Mouse (Mus musculus): ENCODE measurements around the gene Myrfl.

Myrfl gene

DNA sequence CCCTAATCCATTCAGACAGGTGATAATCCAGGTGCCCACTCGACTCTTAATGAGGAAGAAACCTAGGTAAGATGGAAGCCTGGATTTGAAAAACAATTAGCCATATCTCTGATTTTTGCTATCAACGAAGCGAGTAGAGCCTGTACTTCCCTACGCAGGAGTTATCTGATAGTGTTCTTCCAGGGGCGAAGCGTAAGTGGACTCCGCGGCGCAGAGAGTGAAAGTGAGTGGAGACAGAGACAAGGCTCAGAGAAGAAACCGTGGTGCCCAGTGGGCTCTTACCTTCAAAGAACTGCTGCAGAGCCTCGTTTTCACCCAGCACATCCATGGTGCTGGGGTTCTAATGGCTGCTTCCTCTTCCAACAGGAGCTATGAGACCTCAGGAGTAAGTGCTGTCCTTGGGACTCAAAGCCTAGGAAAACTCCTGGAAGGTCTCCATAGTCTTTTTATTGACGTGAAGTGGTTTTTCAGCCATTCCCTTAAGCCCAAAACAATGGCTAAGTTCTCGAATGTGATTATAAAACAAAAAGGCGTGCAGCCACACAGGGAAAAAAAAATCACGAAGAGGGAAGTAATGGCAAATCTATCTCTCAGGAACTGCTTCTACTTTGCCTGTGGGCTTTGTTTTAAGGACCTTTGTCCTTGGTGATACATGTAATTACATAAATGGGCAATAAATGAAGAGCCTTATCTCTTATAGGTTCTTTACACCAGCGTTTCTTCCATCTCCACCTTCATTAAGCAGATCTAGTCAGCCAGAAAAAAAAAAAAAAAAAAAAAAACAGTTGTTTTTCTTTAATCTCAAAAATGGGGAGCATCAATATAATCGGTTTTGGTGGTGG is at the start of gene Myrfl:
Gene Myrfl, minus strand, starts transcription at position 584 of the 842 bp plus-strand sequence.
- no peak for DNase-seq (ENCODE audit: low spot score)

DNA sequence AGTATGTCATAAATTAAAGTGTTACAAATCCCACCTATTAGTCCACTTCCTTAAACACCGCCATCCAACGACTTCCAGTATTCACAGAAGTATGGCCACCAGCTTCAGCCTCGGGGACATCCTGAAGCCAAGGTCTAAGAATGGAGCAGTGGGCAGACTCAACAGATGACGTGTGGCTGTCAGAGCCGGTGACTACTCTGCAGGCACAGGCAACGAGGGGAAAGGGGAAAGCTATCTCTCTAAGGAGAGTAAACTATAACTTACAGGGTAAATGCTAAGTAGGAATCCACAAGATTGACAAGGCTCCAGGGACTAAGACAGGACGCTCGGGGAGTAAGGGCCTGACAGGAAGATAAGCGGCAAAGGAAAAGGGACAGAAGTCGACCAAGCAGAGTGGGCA is 48.2 kb upstream of the Myrfl start:
- DNase-seq (ENCODE audit: low spot score) = no peak

DNA sequence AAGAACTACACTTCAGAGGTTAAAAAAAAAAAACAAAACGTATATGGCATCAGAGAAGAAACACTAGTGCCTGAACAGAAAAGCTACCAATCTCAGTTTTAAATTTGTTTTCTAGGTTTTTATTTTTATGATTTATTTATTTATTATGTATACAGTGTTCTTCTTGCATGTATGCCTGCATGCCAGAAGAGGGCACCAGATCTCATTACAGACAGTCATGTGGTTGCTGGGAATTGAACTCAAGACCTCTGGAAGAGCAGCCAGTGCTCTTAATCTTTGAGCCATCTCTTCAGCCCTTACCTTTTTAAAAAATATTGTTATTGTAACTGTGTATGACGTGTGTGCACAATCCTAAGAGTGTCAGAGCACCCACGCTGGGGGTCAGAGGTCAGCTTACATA is 47.4 kb upstream of the Myrfl start:
- no peak for DNase-seq (ENCODE audit: low spot score)

- no peak for DNase-seq (ENCODE audit: low spot score)
These were observed 46.3 kb upstream of the Myrfl start for GRCm38 (mm10) chr10:116943025-116943424.

GRCm38 (mm10) chr10:116935028-116935427 is 38.3 kb upstream of the Myrfl start:
- no peak for DNase-seq (ENCODE audit: low spot score)

DNA sequence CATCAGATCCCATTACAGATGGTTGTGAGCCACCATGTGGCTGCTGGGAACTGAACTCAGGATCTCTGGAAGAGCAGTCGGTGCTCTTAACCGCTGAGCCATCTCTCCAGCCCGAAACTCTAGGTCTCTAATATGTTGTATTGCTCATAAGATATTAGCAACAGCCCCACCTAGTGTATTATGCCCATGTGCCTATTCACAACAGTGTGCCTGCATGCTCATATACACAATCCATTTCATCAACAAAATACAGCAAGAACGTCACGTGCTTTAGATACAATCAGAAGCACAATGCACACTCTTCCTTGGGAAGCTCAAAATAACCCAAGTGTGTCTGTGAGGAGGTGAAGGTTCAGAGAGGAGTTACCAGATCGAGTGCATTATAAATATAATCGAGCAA is 37.1 kb upstream of the Myrfl start:
- DNase-seq (ENCODE audit: low spot score) = no peak

- no peak for DNase-seq (ENCODE audit: low spot score)
These were observed 35.7 kb upstream of the Myrfl start for GRCm38 (mm10) chr10:116932418-116932817.

- DNase-seq (ENCODE audit: low spot score) = no peak
These were observed 34.9 kb upstream of the Myrfl start for GRCm38 (mm10) chr10:116931497-116932179.

DNA sequence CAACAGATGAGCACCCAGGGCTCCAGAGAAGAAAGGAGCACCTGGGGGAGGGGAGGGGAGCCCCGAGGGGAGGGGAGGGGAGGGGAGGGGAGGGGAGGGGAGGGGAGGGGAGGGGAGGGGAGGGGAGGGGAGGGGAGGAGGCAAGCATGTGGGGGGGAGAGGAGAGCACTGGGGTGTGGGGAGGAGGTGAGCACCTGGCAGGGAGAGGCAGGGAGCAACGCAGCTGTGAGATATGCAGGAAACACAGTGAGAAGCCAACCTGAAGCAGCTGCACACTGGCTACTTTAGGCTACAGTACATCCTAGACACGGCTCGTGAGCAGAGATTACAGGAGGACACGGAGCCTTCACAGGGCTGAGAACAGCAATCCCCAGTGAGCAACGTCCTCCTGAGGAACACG is 34.2 kb upstream of the Myrfl start:
- DNase-seq (ENCODE audit: low spot score) = no peak

GRCm38 (mm10) chr10:116930506-116930905 is 33.8 kb upstream of the Myrfl start:
- DNase-seq (ENCODE audit: low spot score) = no peak

DNA sequence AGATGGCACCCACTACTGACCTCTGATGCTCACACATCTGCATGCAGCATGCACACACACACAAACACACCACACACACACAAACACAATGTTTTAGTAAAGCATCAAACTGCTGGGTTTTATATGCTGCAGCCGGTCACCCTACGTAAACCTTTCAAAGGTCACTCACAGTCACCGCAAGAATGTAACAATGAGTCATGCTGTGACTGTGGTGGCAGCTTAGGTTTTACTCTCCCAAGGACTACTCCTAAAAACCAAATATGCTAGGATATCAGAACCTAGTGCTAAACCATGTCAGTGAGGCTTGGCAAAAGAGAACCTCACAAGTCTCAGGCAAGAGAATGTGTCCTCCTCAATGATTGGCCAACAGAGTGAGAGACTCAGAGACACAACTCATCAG is 32.1 kb upstream of the Myrfl start:
- DNase-seq (ENCODE audit: low spot score) = no peak

DNA sequence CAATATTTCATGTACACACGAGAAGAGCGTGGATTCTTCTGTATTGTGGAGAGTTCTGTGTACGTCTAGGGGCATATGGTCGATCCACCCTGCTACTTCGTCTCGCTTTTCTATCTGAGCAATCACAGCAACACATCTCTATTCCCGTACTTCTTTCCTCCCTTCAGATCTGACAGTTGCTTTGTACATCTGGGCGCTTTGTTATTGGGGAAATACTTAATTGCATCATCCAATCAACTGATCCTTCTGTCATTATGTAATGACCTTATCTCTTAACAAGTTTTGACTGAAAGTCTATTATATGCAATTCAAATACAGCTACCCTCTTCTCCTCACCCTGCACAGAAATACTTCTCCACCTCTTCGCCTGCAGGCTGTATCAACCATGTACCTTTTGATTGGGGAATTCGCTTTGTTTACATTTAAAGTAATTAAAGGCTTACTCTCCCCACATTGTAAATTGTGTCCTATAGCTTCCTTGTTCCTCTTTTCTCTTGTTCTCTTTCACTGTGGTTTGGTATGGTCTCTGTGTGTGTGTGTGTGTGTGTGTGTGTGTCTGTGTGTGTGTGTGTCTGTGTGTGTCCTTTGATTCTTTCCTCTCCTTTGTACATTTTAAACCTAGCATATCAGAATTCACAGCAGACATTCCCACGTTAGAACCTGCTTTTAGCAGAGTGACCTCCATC is 29.9 kb upstream of the Myrfl start:
- DNase-seq (ENCODE audit: low spot score) = no peak

DNA sequence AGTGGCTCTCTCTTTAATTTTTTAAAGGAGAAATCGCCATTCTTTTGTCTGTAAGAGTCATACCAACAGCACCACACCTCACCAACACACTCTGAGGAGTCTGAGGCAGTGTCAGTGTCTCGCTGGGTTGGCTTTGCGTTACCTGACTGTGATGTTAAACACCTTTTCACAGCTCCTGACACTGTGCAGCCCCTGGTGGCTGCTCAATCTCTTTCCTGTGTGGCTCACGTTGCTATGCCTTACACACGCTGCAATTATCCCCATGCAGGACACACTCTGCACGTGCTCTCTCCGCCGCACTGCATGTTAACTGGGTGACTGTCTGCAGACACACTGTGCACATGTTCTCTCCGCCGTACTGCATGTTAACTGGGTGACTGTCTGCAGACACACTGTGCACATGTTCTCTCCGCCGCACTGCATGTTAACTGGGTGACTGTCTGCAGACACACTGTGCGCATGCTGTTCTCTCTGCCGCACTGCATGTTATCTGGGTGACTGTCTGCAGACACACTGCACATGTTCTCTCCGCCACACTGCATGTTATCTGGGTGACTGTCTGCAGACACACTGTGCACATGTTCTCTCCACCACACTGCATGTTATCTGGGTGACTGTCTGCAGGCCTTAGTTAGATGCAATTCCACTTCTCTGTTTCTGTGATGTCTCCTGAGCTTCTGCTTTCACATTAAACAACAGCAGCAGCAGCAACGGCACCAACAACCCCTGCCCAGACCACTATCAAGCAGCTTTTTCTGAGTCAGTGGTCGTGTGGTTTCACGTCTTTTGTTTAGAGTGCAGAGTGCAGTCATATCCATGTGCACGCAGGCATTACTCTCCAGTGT is 27.2 kb upstream of the Myrfl start:
- DNase-seq (ENCODE audit: low spot score) = no peak

- no peak for DNase-seq (ENCODE audit: low spot score)
These were observed 25.4 kb upstream of the Myrfl start for GRCm38 (mm10) chr10:116922161-116922560.

GRCm38 (mm10) chr10:116921416-116921815 is 24.7 kb upstream of the Myrfl start:
- no peak for DNase-seq (ENCODE audit: low spot score)

DNA sequence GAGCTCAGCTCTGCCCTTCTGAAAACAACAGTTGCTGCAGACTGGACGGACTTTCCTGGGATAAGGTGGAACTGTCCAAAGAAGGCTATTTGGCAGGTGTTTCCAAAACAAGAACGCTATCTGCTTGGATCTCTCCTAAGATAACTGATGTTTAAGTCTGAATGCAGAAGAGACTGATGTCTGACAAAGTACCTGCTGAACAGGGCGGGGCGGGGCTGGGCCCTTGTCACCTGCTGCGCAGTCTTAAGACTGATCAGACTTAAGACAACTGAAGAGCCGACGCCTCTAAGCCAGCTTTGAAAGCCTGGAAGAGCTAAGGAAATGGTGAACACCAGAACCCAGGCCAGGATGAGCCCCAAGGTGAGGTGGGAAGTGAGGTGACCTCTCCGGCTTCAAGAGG is 23.9 kb upstream of the Myrfl start:
- no peak for DNase-seq (ENCODE audit: low spot score)

- DNase-seq (ENCODE audit: low spot score) = no peak
These were observed 22.9 kb upstream of the Myrfl start for GRCm38 (mm10) chr10:116919368-116920317.

GRCm38 (mm10) chr10:116916581-116916980 is 19.9 kb upstream of the Myrfl start:
- no peak for DNase-seq (ENCODE audit: low spot score)

DNA sequence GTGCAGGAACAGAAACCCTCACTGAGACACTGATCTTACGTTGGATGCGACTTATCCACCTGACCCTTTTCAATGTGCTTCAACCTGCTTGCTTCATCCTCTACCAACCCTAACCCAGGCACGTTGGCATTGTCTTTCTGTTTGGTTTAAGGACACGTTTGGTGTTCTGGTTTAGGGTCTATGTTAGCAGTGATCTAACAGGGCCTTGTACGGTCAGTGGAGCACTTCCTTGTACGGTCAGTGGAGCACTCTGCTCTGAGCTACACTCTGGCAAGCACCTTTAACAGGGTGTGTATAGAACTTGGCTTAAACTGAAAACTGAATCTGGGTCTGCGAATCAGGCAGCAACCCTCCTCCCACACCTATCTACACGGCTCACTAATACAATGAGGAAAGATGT is 18.6 kb upstream of the Myrfl start:
- DNase-seq (ENCODE audit: low spot score) = no peak

DNA sequence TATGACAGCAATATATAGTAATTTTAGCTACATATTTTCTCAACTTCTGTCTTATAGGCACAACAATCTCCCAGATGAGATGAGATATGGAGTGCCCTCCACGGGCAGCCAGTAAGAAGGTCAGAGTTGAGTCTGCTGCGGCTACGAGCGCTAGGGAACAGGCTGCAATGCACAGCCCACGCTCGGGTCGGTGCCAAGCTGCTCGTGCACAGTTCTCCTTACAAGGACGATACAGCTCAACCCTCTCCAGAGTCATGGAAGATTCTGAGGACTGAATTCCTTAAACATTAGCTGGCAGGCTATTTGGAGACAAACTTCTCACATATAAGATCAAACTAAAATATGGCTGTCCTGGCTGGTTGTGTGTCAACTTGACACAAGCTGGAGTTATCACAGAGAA is 17.9 kb upstream of the Myrfl start:
- DNase-seq (ENCODE audit: low spot score) = no peak
